In genomic region chr11:4975623-4976022, GRCm38 (mm10) we compare ENCODE assay signal across 9 mouse cellular contexts. TPM values are rescaled to one million over a fixed set of nuclear protein-coding genes. Genes with fewer than 3 reads are reported as not detected.
DNase-seq lines count a peak whose midpoint lies in the region; ATAC-seq and TF ChIP-seq lines count a peak whose summit lies in the region.
"Had no signal": no experiment of that assay in that cellular context is flagged by ENCODE, and none has a peak within 500 bp of the region (broad histone marks: within the 10 kb centered on the region; RNA-seq: fewer than 3 reads in every experiment).

No protein-coding gene starts in this region.

- TF ChIP-seq EP300 in liver, embryonic 14.5 days (IDR thresholded peaks at IDR 0.05; ENCODE audit: low read depth): no peak
- TF ChIP-seq EP300 in stomach, postnatal 0 days (optimal IDR thresholded peaks at IDR 0.05): no peak

- no peaks in the 10 kb centered on the region for H3K36me3 ChIP-seq in liver, embryonic 14.5 days (replicated peaks; ENCODE audit: control insufficient read depth, insufficient read depth, low read depth)
- H3K36me3 ChIP-seq in stomach, postnatal 0 days (ENCODE audit: control insufficient read depth, insufficient read depth, low read length): no peaks in the 10 kb centered on the region

- H3K9me3 ChIP-seq in liver, embryonic 14.5 days (ENCODE audit: control insufficient read depth, low read length): no peaks in the 10 kb centered on the region
- no peaks in the 10 kb centered on the region for H3K9me3 ChIP-seq in stomach, postnatal 0 days (ENCODE audit: control insufficient read depth, low read length)

- no peak overlapping the region for H3K4me3 ChIP-seq in gastrocnemius, adult 2 months
- no peak overlapping the region for H3K4me3 ChIP-seq in liver, embryonic 14.5 days (ENCODE audit: insufficient read depth in 1 of 2, low read depth in 2 of 2, low read length in 2 of 2)
- H3K4me3 ChIP-seq in stomach, postnatal 0 days (ENCODE audit: low read depth, low read length): no peak overlapping the region
- H3K4me3 ChIP-seq: erythroblast, embryonic 14.5 days had no signal

- peaks cover 3 to 17% of the 10 kb centered on the region in 2 experiments; a peak in 2 of 4 replicates for H3K4me1 ChIP-seq in liver, embryonic 14.5 days (replicated peaks; ENCODE audit: control insufficient read depth in 2 of 2, insufficient read depth in 2 of 2, low read length in 1 of 2)
- no peaks in the 10 kb centered on the region for H3K4me1 ChIP-seq in stomach, postnatal 0 days (replicated peaks; ENCODE audit: control insufficient read depth, insufficient read depth)

- H3K27ac ChIP-seq in gastrocnemius, adult 2 months: no peak overlapping the region
- no peak overlapping the region for H3K27ac ChIP-seq in liver, embryonic 14.5 days
- H3K27ac ChIP-seq in stomach, postnatal 0 days (replicated peaks): no peak overlapping the region

- no peaks in the 10 kb centered on the region for H3K27me3 ChIP-seq in liver, embryonic 14.5 days (ENCODE audit: control insufficient read depth, insufficient read depth, low read length)
- H3K27me3 ChIP-seq in stomach, postnatal 0 days (ENCODE audit: control insufficient read depth, insufficient read depth, low read length): no peaks in the 10 kb centered on the region

- no peak overlapping the region for H3K9ac ChIP-seq in liver, embryonic 14.5 days (replicated peaks)
- no peak overlapping the region for H3K9ac ChIP-seq in stomach, postnatal 0 days (ENCODE audit: low read length)

- peak; percentile 41 to 57 for DNase-seq in urinary bladder, adult 18-20 months (ENCODE audit: low spot score in 2 of 2)
- no peak for DNase-seq in urinary bladder, postnatal 10 days (ENCODE audit: low spot score)
- peak; percentile 65 for DNase-seq in cerebellum, adult 8-10 months
- DNase-seq in gastrocnemius, adult 2 months: peak; percentile 78
- peak; percentile 56 for DNase-seq in kidney, adult 11 months
- DNase-seq in liver, embryonic 14.5 days (ENCODE audit: low read depth in 3 of 3, low spot score in 3 of 3): peak; percentile 61 to 66 (median 63)
- DNase-seq in neural tube, embryonic 10.5 days (ENCODE audit: extremely low spot score, low spot score): peak; percentile 71
- DNase-seq in stomach, postnatal 0 days (ENCODE audit: low spot score): peak; percentile 80

- intact Hi-C loops in gastrocnemius, adult 2 months (cut with DNase I): loop anchor here (1.0 kb wide), 1 partner anchor 59 kb away; no protein-coding TSS in a partner anchor

- peak overlapping the region; percentile 21; the same call in 1 of the 2 replicates for H3K4me2 ChIP-seq in liver, embryonic 14.5 days (ENCODE audit: low read depth)
- H3K4me2 ChIP-seq in stomach, postnatal 0 days (replicated peaks; ENCODE audit: low read depth): no peak overlapping the region

- 11% methylated on average over 14 of the region's 14 CpGs for WGBS in liver, embryonic 14.5 days (ENCODE audit: insufficient replicate concordance)
- WGBS in stomach, postnatal 0 days: 9% methylated on average over 14 of the region's 14 CpGs

- TF ChIP-seq CTCF in gastrocnemius, adult 2 months (IDR thresholded peaks at IDR 0.05): peak; percentile 79
- TF ChIP-seq CTCF in liver, embryonic 14.5 days (IDR thresholded peaks at IDR 0.05; ENCODE audit: low read depth): peak; percentile 91
- peak; percentile 86 for TF ChIP-seq CTCF in stomach, postnatal 0 days (IDR thresholded peaks at IDR 0.05; ENCODE audit: low read depth)

- peak; percentile 38; the same call in 1 of the 2 replicates for ATAC-seq in liver, embryonic 14.5 days (ENCODE audit: insufficient read depth)
- peak; percentile 64 for ATAC-seq in stomach, postnatal 0 days (ENCODE audit: low FRiP score, low TSS enrichment)

RNA-seq across cellular contexts. Expression of gene Ap1b1, which starts 11.0 kb away (rescaled TPM):
- total RNA-seq in gastrocnemius, adult 2 months (2021): 10 to 100 TPM; 35.8 to 40.5 TPM
- polyA plus RNA-seq in liver, embryonic 14.5 days (2012; rRNA removed): 54.1 and 58.8 TPM in 2 replicates
- polyA plus RNA-seq in liver, embryonic 14.5 days (2014; fragmentation: Nextera tagmentation; extraction: Ambion mirVana): 64.1 and 77.8 TPM in 2 replicates
- polyA plus RNA-seq in stomach, postnatal 0 days (2015; fragmentation: Nextera tagmentation; extraction: Ambion mirVana): 41.8 and 43.3 TPM in 2 replicates

RNA-seq across cellular contexts. Expression of gene Nefh, which starts 27.8 kb away (rescaled TPM):
- total RNA-seq in gastrocnemius, adult 2 months (2021): not detected
- polyA plus RNA-seq in liver, embryonic 14.5 days (2012; rRNA removed): 0.08 and 0.16 TPM in 2 replicates
- polyA plus RNA-seq in liver, embryonic 14.5 days (2014; fragmentation: Nextera tagmentation; extraction: Ambion mirVana): 0.22 and 0.29 TPM in 2 replicates
- 0.25 TPM in 2 replicates for polyA plus RNA-seq in stomach, postnatal 0 days (2015; fragmentation: Nextera tagmentation; extraction: Ambion mirVana)
